Mouse (Mus musculus) midbrain, embryonic 14.5 days (tissue): Measurements from ENCODE around the gene Cars2. TPM values are rescaled to one million over a fixed set of nuclear protein-coding genes. Genes with fewer than 3 reads are reported as not detected.

ENCODE experiments used
- ATAC-seq: fragments of 200-750 bp; cut with Nextera tagmentation; 2 replicates; pipeline ENCODE4 v1.8.0; 2017; ENCODE audit warnings: moderate number of reproducible peaks, moderate library complexity; ENCODE audit not compliant: low FRiP score, low TSS enrichment
- DNase-seq: peaks from one replicate; pipeline ENCODE4 v3.0.0-alpha.2; 2015
- H3K27ac ChIP-seq: fragments of 300-500 bp; sonication (generic); replicated peaks from 2 replicates; pipeline ENCODE4 v1.5.1; 2014; ENCODE audit warnings: mild to moderate bottlenecking, low read depth, low read length, moderate library complexity
- H3K27me3 ChIP-seq: fragments of 300-500 bp; sonication (generic); 2 replicates; pipeline ENCODE4 v1.6.1; 2014; ENCODE audit warnings: low read length, control low read depth, mixed read lengths; ENCODE audit not compliant: control insufficient read depth, insufficient read depth
- H3K36me3 ChIP-seq: fragments of 300-500 bp; sonication (generic); 2 replicates; pipeline ENCODE4 v1.6.1; 2014; ENCODE audit warnings: low read length, control low read depth; ENCODE audit not compliant: control insufficient read depth, insufficient read depth
- H3K4me1 ChIP-seq: fragments of 300-500 bp; sonication (generic); 2 replicates; pipeline ENCODE4 v1.6.1; 2014; ENCODE audit warnings: mild to moderate bottlenecking, antibody characterized with exemption, low read length, control low read depth; ENCODE audit not compliant: control insufficient read depth, insufficient read depth
- H3K4me2 ChIP-seq: fragments of 300-500 bp; sonication (generic); 2 replicates; pipeline ENCODE4 v1.6.1; 2014; ENCODE audit warnings: mild to moderate bottlenecking, low read length, moderate library complexity
- H3K4me3 ChIP-seq: fragments of 300-500 bp; sonication (generic); replicated peaks from 2 replicates; pipeline ENCODE4 v1.5.1; 2014; ENCODE audit warnings: low read depth, low read length
- H3K9ac ChIP-seq: fragments of 300-500 bp; sonication (generic); replicated peaks from 2 replicates; pipeline ENCODE4 v1.6.1; 2014; ENCODE audit warnings: mild to moderate bottlenecking, low read length, moderate library complexity
- H3K9me3 ChIP-seq: fragments of 300-500 bp; sonication (generic); 2 replicates; pipeline ENCODE4 v1.6.1; 2016; ENCODE audit warnings: low read length, control low read depth, mixed read lengths; ENCODE audit not compliant: control insufficient read depth
- WGBS: fragments of 180-500 bp; shearing (Covaris S2); extraction: QIAGEN DNeasy Blood & Tissue Kit; methylation state at CpG from one replicate; pipeline ENCODE4 v1.1.7; 2014; 5-methylcytosine and 5-hydroxymethylcytosine counted together
- polyA plus RNA-seq: library from polyadenylated mRNA; unstranded; fragments of >200 nt; fragmentation: Nextera tagmentation; extraction: Ambion mirVana; gene quantifications from 2 replicates; pipeline ENCODE4 v1.2.1, GENCODE M21; 2014

Cars2 gene
- polyA plus RNA-seq, 1 experiment from 2014 or later: 25.5 TPM

- 0 out of 2 replicates have a peak, but pooled peaks cover 3% of the 10 kb centered on the region for H3K27me3 ChIP-seq
- no peak overlapping the region for H3K4me3 ChIP-seq
- H3K36me3 ChIP-seq: no peaks in the 10 kb centered on the region
- no peaks in the 10 kb centered on the region for H3K4me1 ChIP-seq
- WGBS: 74% methylated on average over 4 of the region's 4 CpGs
- no peak overlapping the region for H3K4me2 ChIP-seq
- H3K27ac ChIP-seq: no peak overlapping the region
- H3K9ac ChIP-seq: no peak overlapping the region
- ATAC-seq: no peak
- no peaks in the 10 kb centered on the region for H3K9me3 ChIP-seq
- no peak for DNase-seq
Measured at GRCm38 (mm10) chr8:11487229-11487628, 63.4 kb downstream of the Cars2 start.

GRCm38 (mm10) chr8:11486142-11486541 lies 64.4 kb downstream of the Cars2 start:
- H3K27me3 ChIP-seq: 0 out of 2 replicates have a peak, but pooled peaks cover 3% of the 10 kb centered on the region
- H3K4me2 ChIP-seq: no peak overlapping the region
- H3K9me3 ChIP-seq: no peaks in the 10 kb centered on the region
- peak; percentile 87 for DNase-seq
- H3K4me3 ChIP-seq: no peak overlapping the region
- peak; percentile 24; the same call in 1 of the 2 replicates for ATAC-seq
- no peak overlapping the region for H3K27ac ChIP-seq
- H3K4me1 ChIP-seq: no peaks in the 10 kb centered on the region
- H3K36me3 ChIP-seq: no peaks in the 10 kb centered on the region
- no peak overlapping the region for H3K9ac ChIP-seq
- WGBS: 24% methylated on average over 7 of the region's 7 CpGs

- Histone ChIP-seq H3K9me3 (no peaks in the 10 kb centered on the region), H3K36me3 (no peaks in the 10 kb centered on the region), H3K9ac (no peak overlapping the region), H3K4me1 (peaks cover 10% of the 10 kb centered on the region), H3K27ac (no peak overlapping the region), H3K4me2 (no peak overlapping the region), H3K4me3 (no peak overlapping the region), H3K27me3 (peaks cover 33% of the 10 kb centered on the region)
- DNase-seq (no peak), ATAC-seq (no peak)
- WGBS: 83% methylated on average over 3 of the region's 3 CpGs
Measured at GRCm38 (mm10) chr8:11482537-11482936, 68.0 kb downstream of the Cars2 start.

GRCm38 (mm10) chr8:11481876-11482275 lies 68.7 kb downstream of the Cars2 start:
- ATAC-seq (no peak), DNase-seq (no peak)
- H3K27ac ChIP-seq: no peak overlapping the region
- peaks cover 38% of the 10 kb centered on the region for H3K27me3 ChIP-seq
- H3K4me1 ChIP-seq: peaks cover 10% of the 10 kb centered on the region
- H3K9me3 ChIP-seq: no peaks in the 10 kb centered on the region
- no peak overlapping the region for H3K9ac ChIP-seq
- no peaks in the 10 kb centered on the region for H3K36me3 ChIP-seq
- WGBS: 70% methylated on average over 3 of the region's 3 CpGs
- no peak overlapping the region for H3K4me3 ChIP-seq
- no peak overlapping the region for H3K4me2 ChIP-seq

GRCm38 (mm10) chr8:11479591-11479990 lies 71.0 kb downstream of the Cars2 start:
- DNase-seq (no peak), ATAC-seq (no peak)
- no peaks in the 10 kb centered on the region for H3K9me3 ChIP-seq
- peaks cover 14% of the 10 kb centered on the region for H3K4me1 ChIP-seq
- H3K9ac ChIP-seq: no peak overlapping the region
- WGBS: 4% methylated on average over 14 of the region's 14 CpGs
- peaks cover 56% of the 10 kb centered on the region for H3K27me3 ChIP-seq
- H3K27ac ChIP-seq: no peak overlapping the region
- no peaks in the 10 kb centered on the region for H3K36me3 ChIP-seq
- H3K4me3 ChIP-seq: no peak overlapping the region
- H3K4me2 ChIP-seq: no peak overlapping the region

- DNase-seq: no peak
- 2% methylated on average over 23 of the region's 23 CpGs for WGBS
- no peak; the same call in 1 of the 2 replicates for ATAC-seq
Measured at GRCm38 (mm10) chr8:11478807-11479527, 71.6 kb downstream of the Cars2 start.

GRCm38 (mm10) chr8:11477811-11478761 lies 72.5 kb downstream of the Cars2 start, which contains the start of gene Rab20:
Rab20 (minus strand) TSS chr8:11478710.
- Histone ChIP-seq H3K4me3 (peak within 1 kb of the TSS; percentile 43), H3K4me2 (peak within 1 kb of the TSS; percentile 89), H3K27me3 (peaks cover 58% of the 10 kb centered on the region), H3K27ac (no peak within 1 kb of the TSS), H3K9ac (peak within 1 kb of the TSS; percentile 34; the same call in 1 of the 2 replicates), H3K4me1 (peaks cover 14% of the 10 kb centered on the region), H3K9me3 (no peaks in the 10 kb centered on the region), H3K36me3 (no peaks in the 10 kb centered on the region)
- WGBS: under 1% methylated on average over 68 of the region's 69 CpGs
- peak; percentile 64 for DNase-seq
- peak; percentile 69 for ATAC-seq

More at GRCm38 (mm10) chr8:11478807-11479527, 71.6 kb downstream of the Cars2 start:
- no peaks in the 10 kb centered on the region for H3K9me3 ChIP-seq
- no peak overlapping the region for H3K27ac ChIP-seq
- no peak overlapping the region for H3K9ac ChIP-seq
- no peaks in the 10 kb centered on the region for H3K36me3 ChIP-seq
- H3K27me3 ChIP-seq: peaks cover 58% of the 10 kb centered on the region
- peaks cover 14% of the 10 kb centered on the region for H3K4me1 ChIP-seq
- H3K4me3 ChIP-seq: peak overlapping the region; percentile 43
- peak overlapping the region; percentile 89 for H3K4me2 ChIP-seq

GRCm38 (mm10) chr8:11477178-11477553 lies 73.4 kb downstream of the Cars2 start:
- 4% methylated on average over 9 of the region's 9 CpGs for WGBS
- Histone ChIP-seq H3K9me3 (no peaks in the 10 kb centered on the region), H3K27ac (no peak overlapping the region), H3K4me2 (peak overlapping the region; percentile 29; the same call in 1 of the 2 replicates), H3K36me3 (no peaks in the 10 kb centered on the region), H3K27me3 (peaks cover 58% of the 10 kb centered on the region), H3K9ac (no peak overlapping the region), H3K4me1 (peaks cover 14% of the 10 kb centered on the region), H3K4me3 (0 out of 2 replicates have a peak overlapping the region, but pooled peaks have one; percentile 5)
- DNase-seq: no peak
- ATAC-seq: no peak
